Mouse (Mus musculus) stomach, embryonic 16.5 days (tissue): Measurements from ENCODE around the gene Zfp62. TPM values are rescaled to one million over a fixed set of nuclear protein-coding genes. Genes with fewer than 3 reads are reported as not detected.
"Not testable (repeated sequence)": the region's sequence is repeated elsewhere in the genome, so short reads cannot be mapped to it uniquely, and the experiment has no call there.

Experiments
- ATAC-seq: fragments of 200-750 bp; cut with Nextera tagmentation; 2 replicates; pipeline ENCODE4 v1.8.0; 2017; ENCODE audit warnings: moderate number of reproducible peaks, moderate TSS enrichment; ENCODE audit not compliant: insufficient read depth, low FRiP score
- H3K27ac ChIP-seq: fragments of 300-500 bp; sonication (generic); 2 replicates; pipeline ENCODE4 v1.5.1; 2014; ENCODE audit warnings: low read length
- H3K27me3 ChIP-seq: fragments of 300-500 bp; sonication (generic); 2 replicates; pipeline ENCODE4 v1.6.1; 2014; ENCODE audit warnings: low read length, control low read depth, mixed read lengths; ENCODE audit not compliant: control insufficient read depth, insufficient read depth
- H3K36me3 ChIP-seq: fragments of 300-500 bp; sonication (generic); 2 replicates; pipeline ENCODE4 v1.6.1; 2014; ENCODE audit warnings: low read length; ENCODE audit not compliant: control insufficient read depth, insufficient read depth
- H3K4me1 ChIP-seq: fragments of 300-500 bp; sonication (generic); 2 replicates; pipeline ENCODE4 v1.6.1; 2014; ENCODE audit warnings: low read length, control low read depth, mixed read lengths; ENCODE audit not compliant: control insufficient read depth, insufficient read depth
- H3K4me2 ChIP-seq: fragments of 300-500 bp; sonication (generic); 2 replicates; pipeline ENCODE4 v1.6.1; 2014; ENCODE audit warnings: low read depth, low read length, mixed read lengths
- H3K4me3 ChIP-seq: fragments of 300-500 bp; sonication (generic); replicated peaks from 2 replicates; pipeline ENCODE4 v1.5.1; 2014; ENCODE audit warnings: mild to moderate bottlenecking, low read length
- H3K9ac ChIP-seq: fragments of 300-500 bp; sonication (generic); 2 replicates; pipeline ENCODE4 v1.6.1; 2014; ENCODE audit warnings: low read length
- H3K9me3 ChIP-seq: fragments of 300-500 bp; sonication (generic); replicated peaks from 2 replicates; pipeline ENCODE4 v1.6.1; 2016; ENCODE audit warnings: low read length, control low read depth; ENCODE audit not compliant: control insufficient read depth
- WGBS: fragments of 180-500 bp; shearing (Covaris S2); extraction: QIAGEN DNeasy Blood & Tissue Kit; methylation state at CpG from one replicate; pipeline ENCODE4 v1.1.7; 2014; 5-methylcytosine and 5-hydroxymethylcytosine counted together
- polyA plus RNA-seq: library from polyadenylated mRNA; unstranded; fragments of >200 nt; fragmentation: Nextera tagmentation; extraction: Ambion mirVana; gene quantifications from 2 replicates; pipeline ENCODE4 v1.2.1, GENCODE M21; 2015

Zfp62 gene
- 30.3 and 32.9 TPM in 2 replicates for polyA plus RNA-seq

DNA sequence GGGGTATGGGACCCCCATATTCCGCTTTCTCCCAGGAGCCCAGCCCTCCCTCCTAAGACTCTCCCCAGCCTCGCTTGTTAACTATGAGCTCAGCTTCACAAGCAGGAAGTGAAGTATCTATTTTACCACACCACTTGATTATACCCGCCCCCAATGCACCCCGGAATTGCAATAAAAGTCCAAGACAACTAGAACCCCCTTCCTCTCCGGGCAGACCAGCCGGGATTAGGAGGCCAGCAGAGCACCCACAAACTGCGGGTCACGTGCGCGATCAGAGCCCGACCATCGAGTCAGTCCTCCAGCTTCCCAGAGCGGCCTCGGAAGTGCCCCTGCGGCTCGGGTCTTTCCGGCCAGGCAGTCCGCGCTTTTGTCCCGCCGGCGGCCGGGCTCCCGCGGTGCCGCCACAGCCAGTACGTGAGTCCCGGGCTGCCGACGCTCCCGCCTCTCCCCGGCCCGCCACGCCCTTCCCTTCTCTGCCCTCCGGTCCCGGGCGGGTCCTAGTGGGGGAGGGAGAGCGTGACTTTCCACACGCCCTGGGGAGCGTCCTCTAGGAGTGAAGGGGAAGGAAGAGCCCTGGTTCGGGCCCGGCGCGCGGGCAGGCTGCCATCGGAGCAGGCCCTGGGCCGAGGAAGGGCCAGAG, at the start of gene Zfp62:
Zfp62 (plus strand) TSS at position 164 of the 640 bp plus-strand sequence.
- Histone ChIP-seq H3K4me3 (peak within 1 kb of the TSS; percentile 85), H3K4me1 (peaks cover 13% of the 10 kb centered on the region), H3K27ac (peak within 1 kb of the TSS; percentile 99), H3K9me3 (no peaks in the 10 kb centered on the region), H3K4me2 (peak within 1 kb of the TSS; percentile 84), H3K9ac (peak within 1 kb of the TSS; percentile 98), H3K36me3 (no peaks in the 10 kb centered on the region), H3K27me3 (no peaks in the 10 kb centered on the region)
- WGBS, result under 1% methylated on average over 41 of the region's 47 CpGs
- ATAC-seq, result peak; percentile 90

DNA sequence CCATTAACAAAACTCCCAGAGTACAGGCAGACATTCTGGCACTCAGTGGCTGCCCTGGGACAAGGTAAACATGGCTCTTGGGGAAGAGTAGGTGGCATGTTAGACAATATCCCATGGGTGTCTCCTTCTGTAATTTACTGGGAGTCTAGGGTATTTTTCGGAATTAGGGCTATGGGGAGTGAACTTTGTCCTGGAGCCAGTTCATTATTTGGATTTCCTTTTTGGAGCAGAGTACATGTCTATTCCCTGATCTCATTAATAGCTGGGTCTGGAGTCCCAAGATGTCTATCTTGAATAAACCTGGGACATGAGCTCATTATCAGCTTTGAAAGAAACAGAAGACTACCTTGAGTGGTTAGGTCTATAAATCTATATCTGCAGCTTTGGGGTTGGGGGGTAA, 49.0 kb upstream of the Zfp62 start, which contains the start of gene Olfr1394:
Olfr1394 (plus strand) TSS at position 301 of the 400 bp plus-strand sequence.
- H3K4me1 ChIP-seq, result no peaks in the 10 kb centered on the region
- 85% methylated on average over 1 of the region's 1 CpGs for WGBS
- H3K36me3 ChIP-seq, result no peaks in the 10 kb centered on the region
- H3K4me2 ChIP-seq, result no peak within 1 kb of the TSS
- no peak within 1 kb of the TSS for H3K4me3 ChIP-seq
- no peaks in the 10 kb centered on the region for H3K9me3 ChIP-seq
- H3K27ac ChIP-seq, result no peak within 1 kb of the TSS
- ATAC-seq, result no peak
- H3K27me3 ChIP-seq, result no peaks in the 10 kb centered on the region
- no peak within 1 kb of the TSS for H3K9ac ChIP-seq

DNA sequence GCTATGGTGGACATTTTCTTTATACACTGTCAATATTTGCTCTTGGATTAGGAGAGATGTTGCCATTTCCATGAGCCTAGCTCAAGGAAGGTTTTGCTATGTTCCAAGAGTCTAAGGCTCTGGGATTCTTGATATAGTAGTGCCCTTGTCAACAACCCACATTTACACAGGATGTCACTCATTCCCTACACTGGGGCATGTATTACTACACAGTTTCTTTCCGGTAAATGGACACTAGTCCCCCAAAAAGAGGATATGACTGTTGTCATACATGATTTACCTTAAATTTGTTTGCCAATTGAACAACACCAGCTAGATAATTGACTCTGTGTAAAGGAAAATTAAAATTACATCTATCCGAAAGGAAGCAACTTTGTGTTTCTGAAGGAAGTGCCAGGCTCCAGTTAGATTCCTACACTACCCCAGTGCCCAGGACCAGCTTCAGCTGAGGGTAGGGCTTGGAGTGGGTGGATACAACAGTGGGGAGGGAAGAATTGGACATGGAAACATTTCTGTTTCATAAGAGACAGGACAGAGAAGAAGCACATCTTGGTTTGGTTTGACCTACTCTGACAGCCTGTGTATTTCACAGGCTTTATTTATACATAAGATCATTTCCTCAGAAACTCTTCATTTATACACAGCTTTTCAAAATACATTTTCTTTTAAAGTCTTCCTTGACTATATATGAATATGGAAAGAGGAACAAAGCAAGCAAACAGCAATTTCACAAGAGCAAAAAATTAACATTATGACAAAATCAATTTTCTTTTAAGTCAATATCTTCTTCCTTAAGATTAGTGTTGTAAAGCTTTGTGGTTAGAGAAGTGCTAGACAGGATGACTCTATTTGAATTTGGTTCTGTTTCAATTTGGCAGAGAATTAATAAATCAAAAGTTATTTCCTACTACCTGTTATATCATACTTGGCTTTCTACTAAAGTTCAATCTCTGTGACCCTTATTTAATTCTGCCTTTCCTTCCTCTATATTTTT, 46.0 kb upstream of the Zfp62 start:
- H3K9ac ChIP-seq, result no peak overlapping the region
- no peak overlapping the region for H3K4me3 ChIP-seq
- H3K4me2 ChIP-seq, result no peak overlapping the region
- 79% methylated on average over 2 of the region's 2 CpGs for WGBS
- no peaks in the 10 kb centered on the region for H3K27me3 ChIP-seq
- no peak overlapping the region for H3K27ac ChIP-seq
- H3K4me1 ChIP-seq, result no peaks in the 10 kb centered on the region
- H3K9me3 ChIP-seq, result no peaks in the 10 kb centered on the region
- H3K36me3 ChIP-seq, result no peaks in the 10 kb centered on the region
- no peak for ATAC-seq

DNA sequence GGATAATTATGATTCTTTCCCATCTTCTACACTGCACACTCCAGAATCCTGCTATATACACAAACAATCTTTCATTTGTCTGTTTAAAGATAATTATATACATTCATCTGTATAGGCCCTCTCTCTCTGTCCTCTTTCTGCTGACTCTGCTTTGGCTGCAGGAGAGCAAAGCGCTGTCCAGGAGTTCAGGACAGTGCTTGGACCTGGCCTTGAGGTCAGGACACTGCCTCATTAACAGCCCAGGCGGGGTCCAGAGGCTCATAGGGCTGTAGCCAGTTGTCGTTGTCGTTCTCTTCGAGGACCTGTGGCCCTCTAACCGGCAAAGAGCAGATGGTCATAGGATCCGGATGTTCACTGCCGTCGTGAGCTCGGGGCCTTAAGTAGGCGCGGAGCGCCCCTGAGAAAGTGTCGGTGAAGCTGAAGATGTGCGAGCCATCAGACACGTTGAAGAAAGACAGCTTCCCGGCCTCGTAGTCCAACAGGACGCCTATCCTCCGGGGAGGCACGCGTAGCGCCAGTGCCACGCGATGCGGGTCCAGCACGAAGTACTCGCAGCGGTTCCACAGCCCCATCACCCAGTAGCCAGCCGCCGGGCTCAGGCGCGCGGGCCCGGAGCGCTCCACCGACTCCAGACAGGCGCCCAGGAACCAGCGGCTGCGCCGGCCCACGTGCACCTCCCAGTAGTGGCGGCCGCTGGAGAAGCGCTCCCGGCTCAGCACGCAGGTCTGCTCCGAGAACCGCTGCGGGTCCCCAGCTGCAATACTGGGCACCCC, 34.1 kb upstream of the Zfp62 start:
- Histone ChIP-seq H3K4me2 (peak overlapping the region; percentile 63), H3K36me3 (no peaks in the 10 kb centered on the region), H3K27ac (no peak overlapping the region), H3K27me3 (peaks cover 10% of the 10 kb centered on the region), H3K4me3 (peak overlapping the region; percentile 35), H3K4me1 (0 out of 2 replicates have a peak, but pooled peaks cover 4% of the 10 kb centered on the region), H3K9ac (peak overlapping the region; percentile 5; the same call in 1 of the 2 replicates), H3K9me3 (peaks cover 8% of the 10 kb centered on the region; the same call in 1 of the 2 replicates)
- 5% methylated on average over 50 of the region's 50 CpGs for WGBS
- ATAC-seq, result no peak

DNA sequence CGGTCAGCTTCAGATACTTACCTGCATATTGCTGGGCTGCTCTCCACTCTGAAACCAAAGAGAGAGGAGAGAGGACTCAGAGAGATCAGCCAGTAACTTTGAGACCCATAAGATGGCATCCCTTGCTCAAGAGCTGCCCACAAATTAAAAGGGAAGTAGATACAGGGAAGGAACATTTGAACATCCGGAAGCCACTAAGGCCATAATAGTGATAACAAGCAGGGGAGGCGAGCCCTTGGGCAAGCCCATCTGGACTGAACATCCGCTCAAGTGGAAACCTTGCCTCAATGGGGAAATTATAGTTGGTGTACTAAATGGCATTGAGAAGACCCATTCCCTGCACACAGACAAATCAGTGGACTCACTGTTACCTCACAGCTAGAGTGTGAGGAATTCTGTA, 32.5 kb upstream of the Zfp62 start:
- Histone ChIP-seq H3K4me2 (no peak overlapping the region), H3K27ac (no peak overlapping the region), H3K4me1 (0 out of 2 replicates have a peak, but pooled peaks cover 4% of the 10 kb centered on the region), H3K9ac (no peak overlapping the region), H3K4me3 (no peak overlapping the region), H3K27me3 (peaks cover 10% of the 10 kb centered on the region), H3K36me3 (no peaks in the 10 kb centered on the region), H3K9me3 (peaks cover 8% of the 10 kb centered on the region; the same call in 1 of the 2 replicates)
- no peak for ATAC-seq
- WGBS, result 88% methylated on average over 4 of the region's 4 CpGs

DNA sequence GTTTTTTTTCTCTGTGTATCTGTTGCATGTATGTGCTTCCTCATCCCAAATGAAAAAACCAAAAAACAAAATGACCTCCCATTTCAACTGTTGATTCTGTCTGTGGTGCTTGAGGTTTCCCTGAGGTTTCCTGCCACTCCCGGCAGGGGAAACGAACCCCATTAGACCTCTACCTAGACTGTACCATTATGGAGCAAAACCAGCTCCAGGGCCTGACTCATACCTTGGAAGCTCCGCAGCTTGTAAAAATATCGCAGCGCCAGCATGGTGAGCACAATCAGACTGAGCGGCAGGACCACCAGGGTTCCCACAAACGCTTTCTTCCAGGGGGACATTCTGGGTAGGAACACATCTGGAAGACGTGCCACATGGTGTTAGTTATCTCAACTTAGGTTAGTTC, 27.7 kb upstream of the Zfp62 start:
- H3K27ac ChIP-seq, result no peak overlapping the region
- H3K27me3 ChIP-seq, result no peaks in the 10 kb centered on the region
- no peaks in the 10 kb centered on the region for H3K9me3 ChIP-seq
- H3K36me3 ChIP-seq, result no peaks in the 10 kb centered on the region
- H3K9ac ChIP-seq, result no peak overlapping the region
- H3K4me3 ChIP-seq, result no peak overlapping the region
- H3K4me2 ChIP-seq, result no peak overlapping the region
- H3K4me1 ChIP-seq, result no peaks in the 10 kb centered on the region
- no peak for ATAC-seq
- 89% methylated on average over 8 of the region's 8 CpGs for WGBS

DNA sequence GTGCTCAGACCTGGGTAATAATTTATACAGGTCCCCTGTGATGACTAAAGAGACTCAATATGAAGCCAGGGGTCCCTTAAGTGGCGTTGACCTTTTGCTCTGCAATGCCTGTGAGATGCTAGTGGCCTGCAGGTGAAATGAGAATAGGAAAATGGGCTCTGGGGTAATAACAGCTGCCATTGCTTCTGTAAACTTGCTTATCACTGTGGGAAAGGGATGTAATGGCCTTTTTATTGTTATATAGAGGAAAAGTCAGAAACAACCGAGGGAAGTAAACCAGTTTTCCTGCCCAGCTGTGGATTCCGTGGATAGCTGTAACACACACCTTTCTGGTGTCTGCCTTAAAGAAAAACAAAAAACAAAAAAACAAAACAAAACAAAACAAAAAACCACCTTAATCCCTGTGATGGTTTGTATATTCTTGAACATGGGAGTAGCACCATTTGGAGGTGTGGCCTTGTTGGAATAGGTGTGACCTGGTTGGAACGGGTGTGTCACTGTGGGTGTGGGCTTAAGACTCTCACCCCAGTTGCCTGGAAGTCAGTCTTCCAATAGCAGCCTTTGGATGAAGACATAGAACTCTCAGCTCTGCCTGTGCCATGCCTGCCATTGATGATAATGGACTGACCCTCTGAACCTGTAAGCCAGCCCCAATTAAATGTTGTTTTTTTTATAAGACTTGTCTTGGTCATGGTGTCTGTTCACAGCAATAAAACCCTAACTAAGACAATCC, 26.9 kb upstream of the Zfp62 start:
- H3K4me3 ChIP-seq, H3K4me2 ChIP-seq, ATAC-seq, H3K4me1 ChIP-seq, H3K27me3 ChIP-seq, H3K9ac ChIP-seq, H3K9me3 ChIP-seq, H3K27ac ChIP-seq, H3K36me3 ChIP-seq: not testable (repeated sequence)
- WGBS, result 73% methylated on average over 4 of the region's 4 CpGs

DNA sequence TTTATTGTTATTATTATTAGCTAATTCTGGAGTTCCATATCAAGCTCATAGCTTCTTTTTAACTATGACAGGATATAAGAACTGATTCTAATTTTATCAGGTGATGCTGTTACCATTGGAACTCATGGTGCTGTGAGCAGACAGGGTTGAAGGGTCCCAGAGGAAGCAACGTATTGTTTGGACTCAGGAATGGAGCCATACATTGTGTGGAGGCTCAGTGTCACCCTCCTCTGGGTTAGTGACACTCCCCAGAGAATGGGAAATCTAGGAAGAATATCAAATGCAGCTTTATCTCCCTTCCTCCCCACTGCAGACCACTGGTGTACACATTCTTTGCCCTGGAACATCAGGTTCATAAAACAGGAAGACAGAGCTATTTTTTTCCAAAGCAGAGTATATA, 19.9 kb upstream of the Zfp62 start:
- H3K36me3 ChIP-seq, result no peaks in the 10 kb centered on the region
- no peak overlapping the region for H3K4me3 ChIP-seq
- H3K27ac ChIP-seq, result no peak overlapping the region
- no peaks in the 10 kb centered on the region for H3K27me3 ChIP-seq
- no peak for ATAC-seq
- 64% methylated on average over 1 of the region's 1 CpGs for WGBS
- no peaks in the 10 kb centered on the region for H3K9me3 ChIP-seq
- no peaks in the 10 kb centered on the region for H3K4me1 ChIP-seq
- H3K4me2 ChIP-seq, result no peak overlapping the region
- no peak overlapping the region for H3K9ac ChIP-seq
